Mouse (Mus musculus) forebrain, postnatal 0 days (tissue): Measurements from ENCODE around the gene Plxnb2. TPM values are rescaled to one million over a fixed set of nuclear protein-coding genes. Genes with fewer than 3 reads are reported as not detected.

ENCODE experiments used
- ATAC-seq: fragments of 200-750 bp; cut with Nextera tagmentation; 2 replicates; pipeline ENCODE4 v1.8.0; 2017; ENCODE audit warnings: mild to moderate bottlenecking, moderate library complexity
- DNase-seq: peaks from one replicate; pipeline ENCODE4 v3.0.0-alpha.2; 2015
- H3K27ac ChIP-seq: fragments of 300-500 bp; sonication (generic); 2 replicates; pipeline ENCODE4 v1.5.1; 2014; ENCODE audit warnings: low read depth, mild to moderate bottlenecking, antibody characterized with exemption, low read length, moderate library complexity, mixed read lengths
- H3K27me3 ChIP-seq: fragments of 300-500 bp; sonication (generic); 2 replicates; pipeline ENCODE4 v1.6.1; 2014; ENCODE audit warnings: mild to moderate bottlenecking, low read length, mixed read lengths; ENCODE audit not compliant: insufficient read depth
- H3K36me3 ChIP-seq: fragments of 300-500 bp; sonication (generic); 2 replicates; pipeline ENCODE4 v1.6.1; 2014; ENCODE audit warnings: mild to moderate bottlenecking, moderate library complexity; ENCODE audit not compliant: insufficient read depth
- H3K4me1 ChIP-seq: fragments of 300-500 bp; sonication (generic); 2 replicates; pipeline ENCODE4 v1.6.1; 2014; ENCODE audit warnings: antibody characterized with exemption; ENCODE audit not compliant: insufficient read depth
- H3K4me2 ChIP-seq: fragments of 300-500 bp; sonication (generic); 2 replicates; pipeline ENCODE4 v1.6.1; 2014; ENCODE audit warnings: low read depth, mild to moderate bottlenecking, moderate library complexity
- H3K4me3 ChIP-seq: fragments of 300-500 bp; sonication (generic); 2 replicates; pipeline ENCODE4 v1.5.1; 2014; ENCODE audit warnings: low read depth, low read length, mixed read lengths
- H3K9ac ChIP-seq: fragments of 300-500 bp; sonication (generic); 2 replicates; pipeline ENCODE4 v1.6.1; 2014; ENCODE audit warnings: mild to moderate bottlenecking
- H3K9me3 ChIP-seq: fragments of 300-500 bp; sonication (generic); 2 replicates; pipeline ENCODE4 v1.6.1; 2016; ENCODE audit warnings: low read length
- CTCF ChIP-seq: sonication (generic); IDR thresholded peaks from 2 replicates; pipeline ENCODE4 v1.5.1; 2016; ENCODE audit warnings: antibody characterized with exemption, control low read depth, low read depth
- WGBS: fragments of 180-500 bp; shearing (Covaris S2); extraction: QIAGEN DNeasy Blood & Tissue Kit; methylation state at CpG from one replicate; pipeline ENCODE4 v1.1.7; 2014; 5-methylcytosine and 5-hydroxymethylcytosine counted together
- polyA plus RNA-seq: library from polyadenylated mRNA; unstranded; fragments of >200 nt; fragmentation: Nextera tagmentation; extraction: Ambion mirVana; gene quantifications from 2 replicates; pipeline ENCODE4 v1.2.1, GENCODE M21; 2015
- total RNA-seq: library from RNA; depleted of rRNA; stranded (reverse); fragments of >200 nt; gene quantifications from 2 replicates; pipeline ENCODE4 v1.2.3, GENCODE M21; 2014

The Plxnb2 gene
- total and polyA plus RNA-seq, 2 experiments from 2014 or later, result 52.8 to 138 TPM

GRCm38 (mm10) chr15:89179630-89179964 is 991 bp downstream of the Plxnb2 start:
- Histone ChIP-seq H3K4me2 (peak overlapping the region; percentile 86), H3K36me3 (peaks cover 4% of the 10 kb centered on the region; the same call in 1 of the 2 replicates), H3K4me1 (peaks cover 31% of the 10 kb centered on the region), H3K27ac (peak overlapping the region; percentile 90), H3K9me3 (no peaks in the 10 kb centered on the region), H3K9ac (peak overlapping the region; percentile 80), H3K4me3 (peak overlapping the region; percentile 51), H3K27me3 (no peaks in the 10 kb centered on the region)
- no peak for ATAC-seq
- TF ChIP-seq CTCF, result no peak
- no peak for DNase-seq
- 2% methylated on average over 6 of the region's 6 CpGs for WGBS

GRCm38 (mm10) chr15:89178954-89179629 is 1.5 kb downstream of the Plxnb2 start:
- ATAC-seq (no peak), DNase-seq (no peak)
- TF ChIP-seq CTCF, result no peak
- Histone ChIP-seq H3K4me3 (peak overlapping the region; percentile 51), H3K4me2 (peak overlapping the region; percentile 86), H3K4me1 (peaks cover 35% of the 10 kb centered on the region), H3K27ac (peak overlapping the region; percentile 90), H3K27me3 (no peaks in the 10 kb centered on the region), H3K9ac (peak overlapping the region; percentile 80), H3K9me3 (no peaks in the 10 kb centered on the region), H3K36me3 (peaks cover 4% of the 10 kb centered on the region; the same call in 1 of the 2 replicates)
- 5% methylated on average over 16 of the region's 16 CpGs for WGBS

GRCm38 (mm10) chr15:89178260-89178860 is 2.2 kb downstream of the Plxnb2 start:
- 54% methylated on average over 7 of the region's 7 CpGs for WGBS
- Histone ChIP-seq H3K36me3 (peaks cover 3% of the 10 kb centered on the region; the same call in 1 of the 2 replicates), H3K9me3 (no peaks in the 10 kb centered on the region), H3K9ac (0 out of 2 replicates have a peak overlapping the region, but pooled peaks have one; percentile 80), H3K4me1 (peaks cover 41% of the 10 kb centered on the region), H3K27me3 (no peaks in the 10 kb centered on the region), H3K4me3 (peak overlapping the region; percentile 51), H3K4me2 (peak overlapping the region; percentile 86), H3K27ac (peak overlapping the region; percentile 35)
- no peak for TF ChIP-seq CTCF
- ATAC-seq (no peak), DNase-seq (no peak)

GRCm38 (mm10) chr15:89177576-89178259 is 2.9 kb downstream of the Plxnb2 start:
- no peak for DNase-seq
- Histone ChIP-seq H3K36me3 (no peaks in the 10 kb centered on the region), H3K4me2 (peak overlapping the region; percentile 86), H3K9me3 (no peaks in the 10 kb centered on the region), H3K4me1 (peaks cover 41% of the 10 kb centered on the region), H3K9ac (no peak overlapping the region), H3K4me3 (no peak overlapping the region), H3K27me3 (no peaks in the 10 kb centered on the region), H3K27ac (0 out of 2 replicates have a peak overlapping the region, but pooled peaks have one; percentile 45)
- ATAC-seq, result no peak
- 60% methylated on average over 4 of the region's 4 CpGs for WGBS
- TF ChIP-seq CTCF, result no peak

GRCm38 (mm10) chr15:89177121-89177520 is 3.5 kb downstream of the Plxnb2 start:
- ATAC-seq (no peak), DNase-seq (peak; percentile 47)
- 0 out of 2 replicates have a peak overlapping the region, but pooled peaks have one; percentile 45 for H3K27ac ChIP-seq
- 13% methylated on average over 5 of the region's 5 CpGs for WGBS
- TF ChIP-seq CTCF, result no peak
- peaks cover 44% of the 10 kb centered on the region for H3K4me1 ChIP-seq
- no peak overlapping the region for H3K9ac ChIP-seq
- H3K4me3 ChIP-seq, result no peak overlapping the region
- H3K36me3 ChIP-seq, result no peaks in the 10 kb centered on the region
- peak overlapping the region; percentile 24 for H3K4me2 ChIP-seq
- no peaks in the 10 kb centered on the region for H3K9me3 ChIP-seq
- H3K27me3 ChIP-seq, result no peaks in the 10 kb centered on the region

GRCm38 (mm10) chr15:89175411-89176155 is 5.0 kb downstream of the Plxnb2 start:
- no peaks in the 10 kb centered on the region for H3K9me3 ChIP-seq
- peaks cover 44% of the 10 kb centered on the region for H3K4me1 ChIP-seq
- H3K9ac ChIP-seq, result no peak overlapping the region
- H3K4me2 ChIP-seq, result no peak overlapping the region
- no peak overlapping the region for H3K27ac ChIP-seq
- TF ChIP-seq CTCF, result no peak
- DNase-seq (no peak), ATAC-seq (no peak)
- WGBS, result 49% methylated on average over 13 of the region's 13 CpGs
- H3K27me3 ChIP-seq, result no peaks in the 10 kb centered on the region
- no peak overlapping the region for H3K4me3 ChIP-seq
- no peaks in the 10 kb centered on the region for H3K36me3 ChIP-seq
